In genomic region chr2:167941745-167942176, GRCm38 (mm10) we compare ENCODE assay signal across 8 mouse cellular contexts. TPM values are rescaled to one million over a fixed set of nuclear protein-coding genes. Genes with fewer than 3 reads are reported as not detected.
DNase-seq lines count a peak whose midpoint lies in the region; ATAC-seq lines count a peak whose summit lies in the region.

No protein-coding gene starts in this region.

- no peak overlapping the region for H3K4me2 ChIP-seq in limb, embryonic 12.5 days
- no peak overlapping the region for H3K4me2 ChIP-seq in intestine, embryonic 14.5 days (ENCODE audit: low read length)
- no peak overlapping the region for H3K4me2 ChIP-seq in stomach, embryonic 15.5 days

- DNase-seq in limb, embryonic 10.5 days (ENCODE audit: low spot score) = no peak
- peak; percentile 36 for DNase-seq in cerebellum, adult 8-10 months
- DNase-seq in intestine, embryonic 14.5 days (ENCODE audit: low spot score) = no peak
- DNase-seq in left cerebral cortex, adult 9 months (ENCODE audit: low spot score in 2 of 2) = no peak
- DNase-seq in spleen, postnatal 4 days (ENCODE audit: low spot score in 2 of 2) = no peak
- DNase-seq in retina, postnatal 1 day = no peak

- no peaks in the 10 kb centered on the region for H3K9me3 ChIP-seq in limb, embryonic 12.5 days
- no peaks in the 10 kb centered on the region for H3K9me3 ChIP-seq in limb, embryonic 10.5 days (replicated peaks)
- no peaks in the 10 kb centered on the region for H3K9me3 ChIP-seq in intestine, embryonic 14.5 days (ENCODE audit: control insufficient read depth, low read length)
- no peaks in the 10 kb centered on the region for H3K9me3 ChIP-seq in stomach, embryonic 15.5 days

- H3K9ac ChIP-seq in limb, embryonic 12.5 days (replicated peaks) = 0 out of 2 replicates have a peak overlapping the region, but pooled peaks have one; percentile 4
- H3K9ac ChIP-seq in intestine, embryonic 14.5 days (ENCODE audit: low read length) = no peak overlapping the region
- no peak overlapping the region for H3K9ac ChIP-seq in stomach, embryonic 15.5 days

- 56% methylated on average over 6 of the region's 6 CpGs for WGBS in limb, embryonic 12.5 days
- 58% methylated on average over 6 of the region's 6 CpGs for WGBS in limb, embryonic 10.5 days
- WGBS in intestine, embryonic 14.5 days = 48% methylated on average over 6 of the region's 6 CpGs
- WGBS in stomach, embryonic 15.5 days = 52% methylated on average over 6 of the region's 6 CpGs

- H3K4me3 ChIP-seq in limb, embryonic 12.5 days (replicated peaks) = no peak overlapping the region
- H3K4me3 ChIP-seq in limb, embryonic 10.5 days = no peak overlapping the region
- H3K4me3 ChIP-seq in intestine, embryonic 14.5 days (ENCODE audit: low read depth, low read length) = no peak overlapping the region
- H3K4me3 ChIP-seq in stomach, embryonic 15.5 days (replicated peaks) = no peak overlapping the region

- no peak for ATAC-seq in limb, embryonic 12.5 days (ENCODE audit: insufficient number of reproducible peaks, insufficient read depth, low FRiP score, low TSS enrichment, low read depth)
- no peak for ATAC-seq in intestine, embryonic 14.5 days (replicated peaks; ENCODE audit: low FRiP score, low TSS enrichment, low read depth)
- ATAC-seq in stomach, embryonic 15.5 days (ENCODE audit: insufficient read depth, low FRiP score, low read depth) = no peak

- no peaks in the 10 kb centered on the region for H3K36me3 ChIP-seq in limb, embryonic 12.5 days
- 0 out of 2 replicates have a peak, but pooled peaks cover 2% of the 10 kb centered on the region for H3K36me3 ChIP-seq in limb, embryonic 10.5 days
- no peaks in the 10 kb centered on the region for H3K36me3 ChIP-seq in intestine, embryonic 14.5 days (ENCODE audit: control insufficient read depth, insufficient read depth, low read length)
- no peaks in the 10 kb centered on the region for H3K36me3 ChIP-seq in stomach, embryonic 15.5 days

- no peaks in the 10 kb centered on the region for H3K27me3 ChIP-seq in limb, embryonic 12.5 days
- no peaks in the 10 kb centered on the region for H3K27me3 ChIP-seq in limb, embryonic 10.5 days (ENCODE audit: low read depth, poor library complexity, severe bottlenecking)
- H3K27me3 ChIP-seq in intestine, embryonic 14.5 days (replicated peaks; ENCODE audit: control insufficient read depth, insufficient read depth, low read length) = no peaks in the 10 kb centered on the region
- no peaks in the 10 kb centered on the region for H3K27me3 ChIP-seq in stomach, embryonic 15.5 days (replicated peaks)

- H3K4me1 ChIP-seq in limb, embryonic 12.5 days (replicated peaks) = peaks cover 64% of the 10 kb centered on the region
- H3K4me1 ChIP-seq in limb, embryonic 10.5 days = peaks cover 69% of the 10 kb centered on the region
- H3K4me1 ChIP-seq in intestine, embryonic 14.5 days (replicated peaks; ENCODE audit: control insufficient read depth, insufficient read depth, low read length) = peaks cover 25% of the 10 kb centered on the region
- H3K4me1 ChIP-seq in stomach, embryonic 15.5 days = peaks cover 48% of the 10 kb centered on the region

- no peak overlapping the region for H3K27ac ChIP-seq in limb, embryonic 12.5 days
- H3K27ac ChIP-seq in limb, embryonic 10.5 days = no peak overlapping the region
- peak overlapping the region; percentile 60; the same call in 1 of the 2 replicates for H3K27ac ChIP-seq in intestine, embryonic 14.5 days (ENCODE audit: low read depth)
- peak overlapping the region; percentile 82 for H3K27ac ChIP-seq in stomach, embryonic 15.5 days

RNA-seq across cellular contexts. Expression of gene Ptpn1, which starts 9.9 kb away (rescaled TPM):
- 51.7 and 60.1 TPM in 2 replicates for polyA plus RNA-seq in limb, embryonic 12.5 days (2016; fragmentation: Nextera tagmentation; extraction: Ambion mirVana)
- 56.4 and 62.2 TPM in 2 replicates for polyA plus RNA-seq in limb, embryonic 10.5 days (2016; fragmentation: Nextera tagmentation; extraction: Ambion mirVana)
- 42.6 and 47.8 TPM in 2 replicates for polyA plus RNA-seq in intestine, embryonic 14.5 days (2014; fragmentation: Nextera tagmentation; extraction: Ambion mirVana)
- polyA plus RNA-seq in stomach, embryonic 15.5 days (2015; fragmentation: Nextera tagmentation; extraction: Ambion mirVana) = 52.8 and 54.8 TPM in 2 replicates

Comparison
In these comparisons a context has a peak if more than half of its experiments do, and no peak if none do; other contexts are left out.
1. H3K27ac ChIP-seq: peak in intestine, embryonic 14.5 days (single experiment) and stomach, embryonic 15.5 days (single experiment); none in limb, embryonic 12.5 days (single experiment) and limb, embryonic 10.5 days (single experiment).